In the genomic region with DNA sequence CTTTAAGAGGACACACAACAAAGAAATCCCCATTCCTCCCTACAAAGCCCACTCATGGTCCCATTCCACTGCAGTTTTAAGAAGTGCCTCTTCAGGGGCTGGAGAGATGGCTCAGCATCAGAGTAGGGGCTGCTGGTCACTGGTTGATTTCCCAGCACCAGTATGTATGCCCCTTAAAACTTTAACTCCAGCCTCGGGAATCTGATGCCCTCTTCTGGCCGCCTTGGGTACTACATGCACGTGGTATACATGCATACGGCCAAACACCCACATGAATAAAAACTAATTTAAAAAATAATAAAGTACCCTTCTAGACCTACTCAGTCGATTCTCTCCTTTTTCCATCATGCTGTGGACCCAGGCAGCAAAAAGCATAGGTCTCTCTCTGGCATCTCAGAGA, we compare ENCODE assay signal across 8 mouse cellular contexts. TPM values are rescaled to one million over a fixed set of nuclear protein-coding genes. Genes with fewer than 3 reads are reported as not detected.
DNase-seq lines count a peak whose midpoint lies in the region.

No protein-coding gene starts in this region.

- peak; percentile 64 for DNase-seq in gastrocnemius, adult 18-20 months (ENCODE audit: low spot score)
- no peak for DNase-seq in gastrocnemius, postnatal 25 days
- peak; percentile 54 for DNase-seq in urinary bladder, postnatal 25 days (ENCODE audit: low spot score)
- DNase-seq in urinary bladder, adult 2 months (ENCODE audit: low spot score): no peak
- DNase-seq in cerebellum, postnatal 25 days: peak; percentile 80 to 86
- DNase-seq in kidney, postnatal 10 days: peak; percentile 83
- DNase-seq in lung, postnatal 4 days: peak; percentile 36 to 72
- peak; percentile 60 to 90 for DNase-seq in spleen, postnatal 4 days (ENCODE audit: low spot score in 2 of 2)

RNA-seq across cellular contexts. Expression of gene Gabbr2, which starts 28.9 kb away (rescaled TPM):
- under 1 TPM in 1 of 2 experiments, not detected in 1; 0.05 TPM for total RNA-seq in gastrocnemius, adult 18-20 months (2021)
- under 1 TPM; 0.05 to 0.26 TPM for total RNA-seq in gastrocnemius, postnatal 25 days (2021)
- polyA plus RNA-seq in urinary bladder, adult 2 months (2012; rRNA removed): 0.03 and 0.04 TPM in 2 replicates

RNA-seq across cellular contexts. Expression of gene Anks6, which starts 36.7 kb away (rescaled TPM):
- total RNA-seq in gastrocnemius, adult 18-20 months (2021): 1 to 10 TPM; 1.0 to 1.4 TPM
- total RNA-seq in gastrocnemius, postnatal 25 days (2021): 1 to 10 TPM; 1.2 to 2.1 TPM
- 4.9 and 5.9 TPM in 2 replicates for polyA plus RNA-seq in urinary bladder, adult 2 months (2012; rRNA removed)

Comparison
In these comparisons a context has a peak if more than half of its experiments do, and no peak if none do; other contexts are left out.
1. DNase-seq: peak in gastrocnemius, adult 18-20 months (single experiment), urinary bladder, postnatal 25 days (single experiment), cerebellum, postnatal 25 days (2 of 2), kidney, postnatal 10 days (single experiment), lung, postnatal 4 days (2 of 2) and spleen, postnatal 4 days (2 of 2); none in gastrocnemius, postnatal 25 days (single experiment) and urinary bladder, adult 2 months (single experiment).